Mouse (Mus musculus) embryonic facial prominence, embryonic 11.5 days (tissue): ENCODE data around the gene C8g. TPM values are rescaled to one million over a fixed set of nuclear protein-coding genes. Genes with fewer than 3 reads are reported as not detected.

Experiments
- ATAC-seq: fragments of 200-750 bp; cut with Nextera tagmentation; replicated peaks from 2 replicates; pipeline ENCODE4 v1.8.0; 2017; ENCODE audit warnings: low read depth; ENCODE audit not compliant: insufficient number of reproducible peaks, low FRiP score, low TSS enrichment
- DNase-seq: peaks from one replicate; pipeline ENCODE4 v3.0.0-alpha.2; 2015; ENCODE audit warnings: low spot score
- H3K27ac ChIP-seq: fragments of 300-500 bp; sonication (generic); replicated peaks from 2 replicates; pipeline ENCODE4 v1.5.1; 2014; ENCODE audit warnings: mild to moderate bottlenecking, low read depth, low read length, control low read depth
- H3K27me3 ChIP-seq: fragments of 300-500 bp; sonication (generic); 2 replicates; pipeline ENCODE4 v1.6.1; 2014; ENCODE audit warnings: mild to moderate bottlenecking, low read length, moderate library complexity, mixed read lengths; ENCODE audit not compliant: control insufficient read depth, insufficient read depth
- H3K36me3 ChIP-seq: fragments of 300-500 bp; sonication (generic); replicated peaks from 2 replicates; pipeline ENCODE4 v1.6.1; 2014; ENCODE audit warnings: low read depth, mild to moderate bottlenecking, low read length, moderate library complexity, mixed read lengths; ENCODE audit not compliant: control insufficient read depth, insufficient read depth
- H3K4me1 ChIP-seq: fragments of 300-500 bp; sonication (generic); 2 replicates; pipeline ENCODE4 v1.6.1; 2014; ENCODE audit warnings: low read length, mixed read lengths; ENCODE audit not compliant: control insufficient read depth, insufficient read depth
- H3K4me2 ChIP-seq: fragments of 300-500 bp; sonication (generic); 2 replicates; pipeline ENCODE4 v1.6.1; 2014; ENCODE audit warnings: low read depth, mild to moderate bottlenecking, control low read depth, low read length, moderate library complexity
- H3K4me3 ChIP-seq: fragments of 300-500 bp; sonication (generic); 2 replicates; pipeline ENCODE4 v1.5.1; 2014; ENCODE audit warnings: low read depth, low read length, control low read depth
- H3K9ac ChIP-seq: fragments of 300-500 bp; sonication (generic); replicated peaks from 2 replicates; pipeline ENCODE4 v1.6.1; 2014; ENCODE audit warnings: mild to moderate bottlenecking, control low read depth, low read length
- H3K9me3 ChIP-seq: fragments of 300-500 bp; sonication (generic); replicated peaks from 2 replicates; pipeline ENCODE4 v1.6.1; 2016; ENCODE audit warnings: mild to moderate bottlenecking, low read length, inconsistent platforms, mixed read lengths; ENCODE audit not compliant: control insufficient read depth
- WGBS: fragments of 180-500 bp; shearing (Covaris S2); extraction: QIAGEN DNeasy Blood & Tissue Kit; methylation state at CpG from one replicate; pipeline ENCODE4 v1.1.7; 2014; 5-methylcytosine and 5-hydroxymethylcytosine counted together
- polyA plus RNA-seq: library from polyadenylated mRNA; unstranded; fragments of >200 nt; fragmentation: Nextera tagmentation; extraction: Ambion mirVana; gene quantifications from 2 replicates; pipeline ENCODE4 v1.2.1, GENCODE M21; 2014

C8g gene
- polyA plus RNA-seq, 1 experiment from 2014 or later = 4.3 TPM

GRCm38 (mm10) chr2:25468962-25469915, 32.3 kb downstream of the C8g start:
- Histone ChIP-seq H3K4me2 (no peak overlapping the region), H3K4me1 (no peaks in the 10 kb centered on the region), H3K27me3 (no peaks in the 10 kb centered on the region), H3K27ac (no peak overlapping the region), H3K9ac (no peak overlapping the region), H3K9me3 (no peaks in the 10 kb centered on the region), H3K36me3 (no peaks in the 10 kb centered on the region), H3K4me3 (no peak overlapping the region)
- DNase-seq = no peak
- 78% methylated on average over 10 of the region's 10 CpGs for WGBS
- peak; percentile 27; the same call in 1 of the 2 replicates for ATAC-seq

DNA sequence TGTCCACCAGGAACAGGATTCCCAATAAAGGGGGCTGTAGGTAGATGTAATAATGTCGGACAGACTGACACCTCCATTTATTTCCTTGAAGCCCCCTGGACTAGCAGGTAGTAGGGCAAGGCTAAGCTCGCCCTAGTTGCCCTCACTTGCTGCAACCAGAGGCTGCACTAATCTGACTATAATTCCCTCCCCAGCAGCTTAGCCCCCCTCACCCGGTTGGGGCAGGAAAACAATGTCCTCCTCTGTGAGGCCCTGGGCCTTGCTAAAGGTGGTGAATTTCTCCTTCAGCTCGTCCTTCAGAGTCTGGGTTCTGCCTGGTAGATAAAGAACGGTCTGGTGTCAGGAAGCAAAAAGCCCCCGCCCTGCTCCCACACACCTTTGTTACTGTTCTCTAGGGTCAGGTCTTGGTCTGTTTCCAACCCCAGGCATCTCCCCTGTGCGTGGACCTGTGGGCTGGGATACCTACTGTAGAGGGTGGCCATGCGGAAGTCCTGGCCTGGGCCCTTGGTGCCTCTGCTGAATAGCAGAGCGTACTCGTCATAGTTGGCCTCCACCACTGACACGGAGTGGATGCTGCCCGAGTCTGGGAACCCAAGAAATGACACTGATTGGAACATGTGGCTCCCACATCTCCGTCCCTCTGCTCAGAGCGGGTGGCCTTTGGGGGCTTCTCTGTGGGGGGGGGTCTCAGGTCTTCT, 33.8 kb downstream of the C8g start:
- H3K9me3 ChIP-seq = no peaks in the 10 kb centered on the region
- WGBS = 75% methylated on average over 14 of the region's 14 CpGs
- no peak for DNase-seq

GRCm38 (mm10) chr2:25465816-25466635, 35.5 kb downstream of the C8g start:
- WGBS = 35% methylated on average over 10 of the region's 10 CpGs
- no peaks in the 10 kb centered on the region for H3K4me1 ChIP-seq
- H3K27me3 ChIP-seq = no peaks in the 10 kb centered on the region
- H3K4me2 ChIP-seq = no peak overlapping the region
- no peak overlapping the region for H3K27ac ChIP-seq
- H3K36me3 ChIP-seq = no peaks in the 10 kb centered on the region
- no peak overlapping the region for H3K9ac ChIP-seq
- no peak for DNase-seq
- no peak for ATAC-seq
- H3K4me3 ChIP-seq = no peak overlapping the region
- H3K9me3 ChIP-seq = no peaks in the 10 kb centered on the region

More for the DNA sequence above, 33.8 kb downstream of the C8g start:
- no peaks in the 10 kb centered on the region for H3K4me1 ChIP-seq
- no peak for ATAC-seq
- H3K27ac ChIP-seq = no peak overlapping the region
- H3K27me3 ChIP-seq = no peaks in the 10 kb centered on the region
- no peak overlapping the region for H3K9ac ChIP-seq
- no peaks in the 10 kb centered on the region for H3K36me3 ChIP-seq
- H3K4me2 ChIP-seq = no peak overlapping the region
- H3K4me3 ChIP-seq = no peak overlapping the region

DNA sequence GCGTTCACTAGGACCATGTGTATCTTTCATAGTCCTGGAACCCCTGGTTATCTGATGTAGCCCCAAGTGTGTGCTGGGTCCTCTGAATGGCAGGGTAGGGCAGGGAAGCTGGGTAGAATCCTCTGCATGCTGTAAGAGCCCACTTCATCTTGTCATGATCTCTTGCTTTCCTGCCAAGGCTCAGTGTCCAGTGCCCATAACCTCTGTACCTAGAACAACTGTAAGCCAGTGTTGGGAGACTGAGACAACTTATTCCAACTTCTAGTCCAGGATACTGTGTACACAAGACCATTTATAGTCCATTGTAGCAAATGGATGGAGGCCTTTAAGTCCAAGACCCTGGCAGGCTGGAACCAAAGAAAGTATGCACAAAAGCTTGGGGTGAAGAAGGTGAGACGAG, 36.3 kb downstream of the C8g start:
- no peak overlapping the region for H3K4me3 ChIP-seq
- no peaks in the 10 kb centered on the region for H3K4me1 ChIP-seq
- no peak overlapping the region for H3K27ac ChIP-seq
- H3K4me2 ChIP-seq = no peak overlapping the region
- H3K36me3 ChIP-seq = no peaks in the 10 kb centered on the region
- H3K9me3 ChIP-seq = no peaks in the 10 kb centered on the region
- no peak for DNase-seq
- ATAC-seq = no peak
- 85% methylated on average over 2 of the region's 2 CpGs for whole genome bisulfite sequencing
- no peaks in the 10 kb centered on the region for H3K27me3 ChIP-seq
- no peak overlapping the region for H3K9ac ChIP-seq

GRCm38 (mm10) chr2:25463630-25464029, 37.9 kb downstream of the C8g start:
- Histone ChIP-seq H3K4me3 (no peak overlapping the region), H3K9me3 (no peaks in the 10 kb centered on the region), H3K4me1 (no peaks in the 10 kb centered on the region), H3K27ac (no peak overlapping the region), H3K36me3 (no peaks in the 10 kb centered on the region), H3K4me2 (no peak overlapping the region), H3K27me3 (no peaks in the 10 kb centered on the region), H3K9ac (no peak overlapping the region)
- no peak for DNase-seq
- no peak for ATAC-seq
- 83% methylated on average over 3 of the region's 3 CpGs for WGBS

- no peak for DNase-seq
- ATAC-seq = no peak
- Histone ChIP-seq H3K36me3 (no peaks in the 10 kb centered on the region; the same call in 1 of the 2 replicates), H3K4me2 (peak overlapping the region; percentile 67), H3K9ac (peak overlapping the region; percentile 42), H3K4me1 (no peaks in the 10 kb centered on the region), H3K4me3 (peak overlapping the region; percentile 48), H3K27ac (no peak overlapping the region), H3K9me3 (no peaks in the 10 kb centered on the region), H3K27me3 (no peaks in the 10 kb centered on the region)
- 24% methylated on average over 3 of the region's 3 CpGs for WGBS
Observed at GRCm38 (mm10) chr2:25461407-25461806, 40.1 kb downstream of the C8g start.

GRCm38 (mm10) chr2:25460551-25461309, 40.8 kb downstream of the C8g start, which contains the start of gene Paxx:
Gene Paxx (minus strand): TSS chr2:25461094.
- H3K27me3 ChIP-seq = no peaks in the 10 kb centered on the region
- H3K4me1 ChIP-seq = no peaks in the 10 kb centered on the region
- no peaks in the 10 kb centered on the region; the same call in 1 of the 2 replicates for H3K36me3 ChIP-seq
- peak within 1 kb of the TSS; percentile 66 for H3K9ac ChIP-seq
- peak; percentile 80 for ATAC-seq
- under 1% methylated on average over 48 of the region's 48 CpGs for WGBS
- DNase-seq = peak; percentile 94
- H3K4me3 ChIP-seq = peak within 1 kb of the TSS; percentile 48
- H3K27ac ChIP-seq = peak within 1 kb of the TSS; percentile 43
- H3K9me3 ChIP-seq = no peaks in the 10 kb centered on the region
- peak within 1 kb of the TSS; percentile 67 for H3K4me2 ChIP-seq
